Mouse (Mus musculus): ENCODE results near the gene Olfr57. TPM values are rescaled to one million over a fixed set of nuclear protein-coding genes. Genes with fewer than 3 reads are reported as not detected.
"Not testable (repeated sequence)": the region's sequence is repeated elsewhere in the genome, so short reads cannot be mapped to it uniquely, and the experiment has no call there.

Olfr57 gene
- not detected in 2 replicates for polyA plus RNA-seq (2012; rRNA removed)

GRCm38 (mm10) chr10:79028441-79028840 is at the start of gene Olfr57:
Olfr57 (plus strand) TSS chr10:79028741.
- TF ChIP-seq CTCF (IDR thresholded peaks at IDR 0.05; ENCODE audit: insufficient read depth, low read length): no peak
- TF ChIP-seq POLR2A (IDR thresholded peaks at IDR 0.05; ENCODE audit: borderline replicate concordance, extremely low read depth, low read depth, low read length): no peak
- Histone ChIP-seq H3K4me3 (replicated peaks; ENCODE audit: extremely low read depth, low read depth, low read length) (no peak within 1 kb of the TSS), H3K4me1 (ENCODE audit: control insufficient read depth, insufficient read depth, low read length) (no peaks in the 10 kb centered on the region)
- no peak for DNase-seq

GRCm38 (mm10) chr10:78980750-78981149 is 47.8 kb upstream of the Olfr57 start, which contains the start of gene Olfr1352:
Olfr1352 (plus strand) TSS chr10:78981050.
- DNase-seq: no peak
- no peak within 1 kb of the TSS for H3K4me3 ChIP-seq (replicated peaks; ENCODE audit: extremely low read depth, low read depth, low read length)

GRCm38 (mm10) chr10:79012172-79012571 is 16.4 kb upstream of the Olfr57 start, which contains the start of gene Olfr1351:
Olfr1351 (plus strand) TSS chr10:79012472.
- Histone ChIP-seq H3K4me1 (ENCODE audit: control insufficient read depth, insufficient read depth, low read length) (no peaks in the 10 kb centered on the region), H3K4me3 (replicated peaks; ENCODE audit: extremely low read depth, low read depth, low read length) (no peak within 1 kb of the TSS)
- no peak for TF ChIP-seq CTCF (IDR thresholded peaks at IDR 0.05; ENCODE audit: insufficient read depth, low read length)
- TF ChIP-seq POLR2A (IDR thresholded peaks at IDR 0.05; ENCODE audit: borderline replicate concordance, extremely low read depth, low read depth, low read length): no peak
- no peak for DNase-seq
- 65% methylated on average over 1 of the region's 1 CpGs for WGBS

More at GRCm38 (mm10) chr10:78980750-78981149, 47.8 kb upstream of the Olfr57 start, which contains the start of gene Olfr1352:
- no peaks in the 10 kb centered on the region for H3K4me1 ChIP-seq (ENCODE audit: control insufficient read depth, insufficient read depth, low read length)
- TF ChIP-seq POLR2A (IDR thresholded peaks at IDR 0.05; ENCODE audit: borderline replicate concordance, extremely low read depth, low read depth, low read length): no peak
- TF ChIP-seq CTCF (IDR thresholded peaks at IDR 0.05; ENCODE audit: insufficient read depth, low read length): no peak

- WGBS: 72% methylated on average over 2 of the region's 2 CpGs
- not testable (repeated sequence) for DNase-seq; H3K4me3 ChIP-seq (replicated peaks; ENCODE audit: extremely low read depth, low read depth, low read length); H3K4me1 ChIP-seq (ENCODE audit: control insufficient read depth, insufficient read depth, low read length)
Measured at GRCm38 (mm10) chr10:79042457-79042856, 13.9 kb downstream of the Olfr57 start.

GRCm38 (mm10) chr10:79057370-79057769 is 28.8 kb downstream of the Olfr57 start:
- WGBS: 43% methylated on average over 3 of the region's 3 CpGs
- not testable (repeated sequence) for H3K4me3 ChIP-seq (replicated peaks; ENCODE audit: extremely low read depth, low read depth, low read length); DNase-seq; H3K4me1 ChIP-seq (ENCODE audit: control insufficient read depth, insufficient read depth, low read length)

Other genes starting within 250 kb of the Olfr57 start
- 0.25 and 0.50 TPM in 2 replicates for gene Slc1a6, start 248.2 kb upstream of the Olfr57 start, polyA plus RNA-seq (2012; rRNA removed)
- not detected in 2 replicates for gene Olfr1356, start 176.6 kb upstream of the Olfr57 start, polyA plus RNA-seq (2012; rRNA removed)
- gene Olfr1355, start 153.2 kb upstream of the Olfr57 start, polyA plus RNA-seq (2012; rRNA removed): not detected in 2 replicates
- gene Olfr1354, start 115.6 kb upstream of the Olfr57 start, polyA plus RNA-seq (2012; rRNA removed): not detected in 2 replicates
- not detected in 2 replicates for gene Olfr8, start 78.1 kb upstream of the Olfr57 start, polyA plus RNA-seq (2012; rRNA removed)
- gene Olfr1353, start 65.4 kb upstream of the Olfr57 start, polyA plus RNA-seq (2012; rRNA removed): not detected in 2 replicates
- gene Olfr1352, start 47.7 kb upstream of the Olfr57 start, polyA plus RNA-seq (2012; rRNA removed): not detected in 2 replicates
- not detected in 2 replicates for gene Olfr1351, start 16.3 kb upstream of the Olfr57 start, polyA plus RNA-seq (2012; rRNA removed)
- gene 2610008E11Rik, start 68.9 kb downstream of the Olfr57 start, polyA plus RNA-seq (2012; rRNA removed): 1.2 and 2.9 TPM in 2 replicates
- gene Vmn2r80, start 120.0 kb downstream of the Olfr57 start, polyA plus RNA-seq (2012; rRNA removed): not detected in 2 replicates
- not detected in 2 replicates for gene Vmn2r81, start 219.0 kb downstream of the Olfr57 start, polyA plus RNA-seq (2012; rRNA removed)

Data from lung, adult 2 months (tissue).